Mouse (Mus musculus) heart, embryonic 11.5 days (tissue): ENCODE measurements at regions not wholly inside any gene's neighbourhood (a gene's known extent, or its start where the extent isn't known, plus 50 kb on each side); places are given as distances from the start of the nearest gene placed in this dataset.

Experiments
- ATAC-seq: fragments of 200-750 bp; cut with Nextera tagmentation; replicated peaks from 2 replicates; pipeline ENCODE4 v1.8.0; 2017; ENCODE audit warnings: moderate library complexity; ENCODE audit not compliant: insufficient number of reproducible peaks, low FRiP score, low TSS enrichment
- H3K27ac ChIP-seq: fragments of 300-500 bp; sonication (generic); 2 replicates; pipeline ENCODE4 v1.5.1; 2014; ENCODE audit warnings: mild to moderate bottlenecking, low read depth, low read length
- H3K27me3 ChIP-seq: fragments of 300-500 bp; sonication (generic); 2 replicates; pipeline ENCODE4 v1.6.1; 2014; ENCODE audit warnings: mild to moderate bottlenecking, low read length, mixed read lengths; ENCODE audit not compliant: control insufficient read depth, insufficient read depth
- H3K36me3 ChIP-seq: fragments of 300-500 bp; sonication (generic); 2 replicates; pipeline ENCODE4 v1.6.1; 2014; ENCODE audit warnings: mild to moderate bottlenecking, low read length, moderate library complexity, mixed read lengths; ENCODE audit not compliant: control insufficient read depth, insufficient read depth
- H3K4me1 ChIP-seq: fragments of 300-500 bp; sonication (generic); 2 replicates; pipeline ENCODE4 v1.6.1; 2014; ENCODE audit warnings: low read length; ENCODE audit not compliant: control insufficient read depth, insufficient read depth
- H3K4me2 ChIP-seq: fragments of 300-500 bp; sonication (generic); 2 replicates; pipeline ENCODE4 v1.6.1; 2014; ENCODE audit warnings: mild to moderate bottlenecking, moderate library complexity
- H3K4me3 ChIP-seq: fragments of 300-500 bp; sonication (generic); 2 replicates; pipeline ENCODE4 v1.5.1; 2014; ENCODE audit warnings: low read depth, low read length
- H3K9ac ChIP-seq: fragments of 300-500 bp; sonication (generic); 2 replicates; pipeline ENCODE4 v1.6.1; 2014; ENCODE audit warnings: mild to moderate bottlenecking, low read depth, low read length, moderate library complexity
- H3K9me3 ChIP-seq: fragments of 300-500 bp; sonication (generic); replicated peaks from 2 replicates; pipeline ENCODE4 v1.6.1; 2016; ENCODE audit warnings: low read length; ENCODE audit not compliant: control insufficient read depth
- WGBS: fragments of 180-500 bp; shearing (Covaris S2); extraction: QIAGEN DNeasy Blood & Tissue Kit; methylation state at CpG from one replicate; pipeline ENCODE4 v1.1.7; 2014; ENCODE audit not compliant: insufficient replicate concordance; 5-methylcytosine and 5-hydroxymethylcytosine counted together

DNA sequence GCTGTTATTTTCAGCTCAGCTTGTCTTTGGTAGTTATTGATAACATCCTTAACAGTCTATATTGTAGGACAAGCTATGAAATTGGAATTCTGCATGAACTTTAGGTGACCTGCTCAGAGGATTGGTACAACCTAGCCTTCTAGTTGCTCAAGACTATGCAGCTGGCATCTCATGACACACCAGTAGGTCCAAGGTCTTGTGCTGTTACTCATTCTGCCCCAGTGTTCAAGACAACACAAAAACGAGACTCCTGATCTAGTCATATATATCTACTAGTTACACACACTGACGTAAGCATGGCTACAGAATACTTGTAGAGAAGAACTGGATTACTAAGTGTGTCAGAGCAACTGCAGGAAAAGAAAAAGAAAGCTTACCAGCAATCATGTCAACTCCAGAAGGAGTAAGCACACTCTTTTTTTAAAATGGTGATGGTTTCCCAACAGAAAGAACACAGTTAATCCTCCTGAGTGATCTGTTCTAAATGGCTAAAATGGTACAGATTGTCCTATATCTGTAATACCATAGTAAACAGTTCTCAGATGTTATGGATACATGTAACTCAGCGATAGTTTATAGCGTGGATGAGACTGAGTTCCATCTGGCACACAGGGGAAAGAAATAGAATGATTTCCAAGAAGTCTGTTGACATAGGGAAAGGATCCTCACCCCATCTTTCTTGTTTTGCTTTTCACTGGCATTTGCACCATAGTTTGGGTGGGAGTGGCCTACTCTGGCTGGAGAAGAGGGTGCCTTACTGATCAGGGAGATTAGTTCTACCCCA lies 85.4 kb upstream of the Gm11146 start:
- ATAC-seq, result no peak
- Histone ChIP-seq H3K4me1 (no peaks in the 10 kb centered on the region), H3K4me2 (no peak overlapping the region), H3K9ac (no peak overlapping the region), H3K36me3 (no peaks in the 10 kb centered on the region), H3K27ac (no peak overlapping the region), H3K9me3 (no peaks in the 10 kb centered on the region), H3K4me3 (no peak overlapping the region), H3K27me3 (no peaks in the 10 kb centered on the region)
- WGBS, result 82% methylated on average over 4 of the region's 4 CpGs

DNA sequence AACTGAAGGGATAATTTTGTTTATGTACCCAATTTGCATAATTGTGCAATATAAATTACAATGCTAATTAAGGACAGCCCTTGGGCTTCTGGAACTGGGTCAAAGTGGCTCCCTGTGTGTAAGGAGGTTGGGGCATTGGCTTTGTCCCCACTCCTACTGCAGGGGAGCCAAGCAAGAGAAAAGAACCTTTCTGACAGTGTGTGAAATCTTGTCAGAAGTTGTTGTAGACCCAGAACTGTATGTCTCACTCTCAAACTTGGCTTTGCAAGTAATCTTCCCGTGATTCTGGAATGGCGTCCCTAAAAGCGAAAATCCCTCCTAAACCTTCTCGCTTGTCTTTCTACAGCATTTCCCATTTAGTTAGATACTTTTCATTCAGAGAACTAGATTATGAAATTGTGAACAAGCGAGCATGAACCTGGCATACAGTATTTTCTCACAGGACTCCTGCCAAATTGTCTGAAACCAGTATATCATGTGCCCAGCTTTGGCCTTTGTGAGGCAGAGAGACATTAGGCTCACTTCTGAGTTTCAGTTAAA lies 83.8 kb upstream of the Gm11146 start:
- Histone ChIP-seq H3K9ac (no peak overlapping the region), H3K27ac (no peak overlapping the region), H3K27me3 (no peaks in the 10 kb centered on the region), H3K4me2 (no peak overlapping the region), H3K9me3 (no peaks in the 10 kb centered on the region), H3K4me1 (no peaks in the 10 kb centered on the region), H3K4me3 (no peak overlapping the region), H3K36me3 (no peaks in the 10 kb centered on the region)
- ATAC-seq, result no peak
- WGBS, result 88% methylated on average over 5 of the region's 5 CpGs

DNA sequence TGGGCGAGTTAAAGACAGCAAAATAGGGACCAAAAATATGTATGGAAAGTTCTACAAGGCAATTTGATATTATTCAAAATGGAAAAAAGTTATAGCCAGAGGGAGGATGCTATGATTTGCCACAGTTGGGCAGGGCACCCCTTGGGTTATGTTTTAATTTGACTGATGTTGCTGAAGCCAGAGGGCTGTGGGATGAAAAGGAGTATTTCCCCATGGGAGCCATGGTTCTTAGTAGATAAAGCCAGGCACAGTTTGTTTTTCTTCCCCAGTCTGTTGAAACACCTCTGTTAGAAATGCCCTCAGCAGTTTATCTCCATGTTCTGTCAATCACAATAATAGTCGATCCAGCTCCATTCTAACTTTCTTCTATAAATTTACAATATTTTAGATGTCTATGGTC lies 82.6 kb upstream of the Gm11146 start:
- no peaks in the 10 kb centered on the region for H3K36me3 ChIP-seq
- no peak overlapping the region for H3K27ac ChIP-seq
- H3K27me3 ChIP-seq, result no peaks in the 10 kb centered on the region
- no peak overlapping the region for H3K4me2 ChIP-seq
- no peaks in the 10 kb centered on the region for H3K4me1 ChIP-seq
- ATAC-seq, result no peak
- H3K9me3 ChIP-seq, result no peaks in the 10 kb centered on the region
- no peak overlapping the region for H3K9ac ChIP-seq
- no peak overlapping the region for H3K4me3 ChIP-seq
- WGBS, result 48% methylated on average over 2 of the region's 2 CpGs

DNA sequence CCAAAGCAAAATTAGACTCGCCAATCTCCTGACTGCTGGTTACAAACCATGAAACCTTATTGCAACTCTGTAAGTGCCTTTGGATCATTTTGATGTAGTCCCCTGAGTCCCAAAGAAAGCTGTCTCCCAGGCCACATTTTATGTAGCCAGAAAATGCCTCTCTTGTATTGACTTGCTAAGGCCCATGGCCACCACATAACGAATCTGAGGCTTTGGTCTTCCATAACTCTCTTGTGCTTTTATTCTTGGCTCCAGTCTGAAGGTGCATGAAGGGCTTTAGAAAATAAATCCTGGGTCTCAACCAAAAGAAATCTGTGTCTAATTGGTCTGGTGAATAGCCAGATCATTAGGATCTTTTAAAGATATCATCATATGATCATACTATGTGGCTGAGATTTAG lies 77.3 kb upstream of the Gm11146 start:
- H3K4me1 ChIP-seq, result no peaks in the 10 kb centered on the region
- H3K9me3 ChIP-seq, result no peaks in the 10 kb centered on the region
- no peak overlapping the region for H3K4me2 ChIP-seq
- H3K36me3 ChIP-seq, result no peaks in the 10 kb centered on the region
- no peak overlapping the region for H3K4me3 ChIP-seq
- WGBS, result 80% methylated on average over 2 of the region's 2 CpGs
- no peaks in the 10 kb centered on the region for H3K27me3 ChIP-seq
- no peak for ATAC-seq
- no peak overlapping the region for H3K27ac ChIP-seq
- no peak overlapping the region for H3K9ac ChIP-seq

DNA sequence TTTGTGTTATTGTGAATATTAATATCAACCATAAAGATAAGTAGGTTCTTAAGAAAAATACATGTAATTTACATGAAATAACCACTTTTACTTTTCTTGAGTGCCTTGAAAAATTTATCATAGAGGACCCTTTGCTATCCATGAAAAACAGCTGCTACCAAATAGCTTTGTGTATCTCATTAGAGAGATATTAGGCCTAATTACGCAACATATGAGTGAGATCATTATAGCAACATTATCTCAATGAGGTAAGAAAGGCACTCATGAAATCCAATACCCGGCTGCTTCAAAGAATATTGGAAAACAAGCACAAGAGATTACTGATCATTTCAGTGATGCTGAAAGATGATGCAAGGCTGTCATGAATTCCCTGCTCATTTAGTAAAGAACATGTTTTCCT lies 74.9 kb upstream of the Gm11146 start:
- H3K9me3 ChIP-seq, result no peaks in the 10 kb centered on the region
- H3K36me3 ChIP-seq, result no peaks in the 10 kb centered on the region
- 74% methylated on average over 2 of the region's 2 CpGs for WGBS
- no peak overlapping the region for H3K4me2 ChIP-seq
- no peak overlapping the region for H3K4me3 ChIP-seq
- ATAC-seq, result no peak
- no peak overlapping the region for H3K9ac ChIP-seq
- no peaks in the 10 kb centered on the region for H3K4me1 ChIP-seq
- H3K27ac ChIP-seq, result no peak overlapping the region
- no peaks in the 10 kb centered on the region for H3K27me3 ChIP-seq

DNA sequence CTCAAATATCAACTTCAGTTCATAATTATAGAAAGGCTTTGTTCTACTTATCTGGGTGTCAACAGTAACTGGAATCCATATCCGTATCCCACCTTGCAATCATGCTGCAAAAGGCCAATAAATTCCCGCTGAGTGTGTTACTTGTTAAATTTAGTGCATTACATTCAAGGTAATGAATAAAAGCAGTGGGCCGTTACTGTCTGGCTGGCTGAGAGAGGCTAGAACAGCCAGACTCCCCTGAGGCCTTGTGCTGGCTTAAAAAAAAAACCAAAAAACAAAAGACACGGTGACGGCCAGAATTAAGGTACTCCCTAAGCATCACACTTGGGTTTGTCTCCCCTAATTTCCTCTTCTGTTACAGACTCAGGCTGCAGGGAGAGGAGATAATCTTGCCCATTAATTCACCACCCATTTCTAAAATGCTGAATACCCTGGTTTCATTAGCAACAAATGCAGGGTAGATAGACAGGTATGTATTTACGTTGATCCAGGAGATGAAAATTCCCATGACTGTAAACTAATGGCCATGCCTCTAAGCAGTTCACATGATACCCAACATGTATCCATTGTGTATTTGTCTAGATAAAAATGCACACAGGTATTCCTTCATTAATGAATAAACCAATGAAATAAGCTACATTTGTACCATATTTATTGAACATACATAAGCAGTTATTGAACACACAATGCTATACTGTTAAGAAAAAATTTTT lies 74.1 kb upstream of the Gm11146 start:
- H3K4me1 ChIP-seq, result no peaks in the 10 kb centered on the region
- H3K36me3 ChIP-seq, result no peaks in the 10 kb centered on the region
- H3K4me2 ChIP-seq, result no peak overlapping the region
- no peak overlapping the region for H3K27ac ChIP-seq
- H3K4me3 ChIP-seq, result no peak overlapping the region
- no peak overlapping the region for H3K9ac ChIP-seq
- ATAC-seq, result no peak
- H3K9me3 ChIP-seq, result no peaks in the 10 kb centered on the region
- no peaks in the 10 kb centered on the region for H3K27me3 ChIP-seq
- 77% methylated on average over 6 of the region's 6 CpGs for WGBS

DNA sequence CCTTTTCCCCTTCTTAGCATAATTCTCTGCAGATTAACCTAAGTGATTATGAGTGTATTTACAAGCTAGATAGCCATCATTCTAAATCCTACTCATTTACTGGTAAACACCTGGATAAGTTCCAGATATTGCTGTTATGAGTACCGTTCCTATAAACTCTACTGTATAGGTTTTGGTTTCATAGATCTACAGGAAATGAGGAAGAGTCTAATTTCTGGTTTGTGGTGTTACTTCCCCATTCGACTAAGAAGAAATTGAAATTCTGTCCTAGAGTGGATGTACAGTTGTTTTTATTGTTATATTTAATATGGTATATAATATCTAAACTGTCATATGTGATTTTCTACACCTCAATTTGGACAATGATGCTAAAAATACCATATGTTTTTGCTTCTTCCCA lies 69.4 kb upstream of the Gm11146 start:
- ATAC-seq, result no peak
- Histone ChIP-seq H3K9me3 (no peaks in the 10 kb centered on the region), H3K4me3 (no peak overlapping the region), H3K36me3 (0 out of 2 replicates have a peak, but pooled peaks cover 2% of the 10 kb centered on the region), H3K9ac (no peak overlapping the region), H3K27ac (no peak overlapping the region), H3K4me1 (no peaks in the 10 kb centered on the region), H3K4me2 (no peak overlapping the region), H3K27me3 (no peaks in the 10 kb centered on the region)
- 80% methylated on average over 2 of the region's 2 CpGs for WGBS

DNA sequence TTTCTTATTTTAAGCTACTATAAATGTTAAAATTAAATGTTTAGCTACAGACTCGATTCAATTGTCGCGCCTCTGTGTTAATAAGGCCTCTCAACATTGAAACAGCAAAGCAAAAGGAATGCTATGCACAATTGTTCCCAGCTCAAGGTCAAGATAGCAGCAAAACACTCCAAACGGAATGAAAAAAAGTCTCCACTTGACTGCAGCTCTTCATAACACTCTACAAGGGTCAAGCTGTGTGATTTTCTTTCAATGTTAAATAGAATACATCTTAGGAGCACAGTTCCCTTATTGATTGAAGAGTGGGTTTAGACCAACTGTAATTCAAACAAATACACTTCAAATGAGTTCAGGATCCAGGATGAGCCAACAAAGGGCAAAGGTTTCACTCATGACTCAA lies 63.9 kb upstream of the Gm11146 start:
- Histone ChIP-seq H3K4me2 (no peak overlapping the region), H3K4me1 (no peaks in the 10 kb centered on the region), H3K36me3 (0 out of 2 replicates have a peak, but pooled peaks cover 2% of the 10 kb centered on the region), H3K9ac (no peak overlapping the region), H3K9me3 (no peaks in the 10 kb centered on the region), H3K4me3 (no peak overlapping the region), H3K27me3 (no peaks in the 10 kb centered on the region), H3K27ac (no peak overlapping the region)
- ATAC-seq, result no peak
- 73% methylated on average over 4 of the region's 4 CpGs for WGBS
